Mouse (Mus musculus) forebrain, embryonic 16.5 days (tissue): ENCODE measurements around the gene Zfp704. TPM values are rescaled to one million over a fixed set of nuclear protein-coding genes. Genes with fewer than 3 reads are reported as not detected.

Source experiments
- ATAC-seq: fragments of 200-750 bp; cut with Nextera tagmentation; 2 replicates; pipeline ENCODE4 v1.8.0; 2017; ENCODE audit warnings: mild to moderate bottlenecking, moderate library complexity
- H3K27ac ChIP-seq: fragments of 300-500 bp; sonication (generic); 2 replicates; pipeline ENCODE4 v1.5.1; 2014; ENCODE audit warnings: low read length, control low read depth
- H3K27me3 ChIP-seq: fragments of 300-500 bp; sonication (generic); replicated peaks from 2 replicates; pipeline ENCODE4 v1.6.1; 2014; ENCODE audit warnings: low read length; ENCODE audit not compliant: control insufficient read depth, insufficient read depth
- H3K36me3 ChIP-seq: fragments of 300-500 bp; sonication (generic); 2 replicates; pipeline ENCODE4 v1.6.1; 2014; ENCODE audit not compliant: control insufficient read depth, insufficient read depth
- H3K4me1 ChIP-seq: fragments of 300-500 bp; sonication (generic); replicated peaks from 2 replicates; pipeline ENCODE4 v1.6.1; 2014; ENCODE audit warnings: low read length; ENCODE audit not compliant: control insufficient read depth, insufficient read depth
- H3K4me2 ChIP-seq: fragments of 300-500 bp; sonication (generic); 2 replicates; pipeline ENCODE4 v1.6.1; 2014; ENCODE audit warnings: mild to moderate bottlenecking, low read length, control low read depth
- H3K4me3 ChIP-seq: fragments of 300-500 bp; sonication (generic); replicated peaks from 2 replicates; pipeline ENCODE4 v1.5.1; 2014; ENCODE audit warnings: mild to moderate bottlenecking, low read length, control low read depth
- H3K9ac ChIP-seq: fragments of 300-500 bp; sonication (generic); replicated peaks from 2 replicates; pipeline ENCODE4 v1.6.1; 2014; ENCODE audit warnings: low read depth, low read length, control low read depth
- H3K9me3 ChIP-seq: fragments of 300-500 bp; sonication (generic); 2 replicates; pipeline ENCODE4 v1.6.1; 2016; ENCODE audit warnings: low read length; ENCODE audit not compliant: control insufficient read depth
- WGBS: fragments of 180-500 bp; shearing (Covaris S2); extraction: QIAGEN DNeasy Blood & Tissue Kit; methylation state at CpG from one replicate; pipeline ENCODE4 v1.1.7; 2014; 5-methylcytosine and 5-hydroxymethylcytosine counted together
- polyA plus RNA-seq: library from polyadenylated mRNA; unstranded; fragments of >200 nt; fragmentation: Nextera tagmentation; extraction: Ambion mirVana; gene quantifications from 2 replicates; pipeline ENCODE4 v1.2.1, GENCODE M21; 2015

The Zfp704 gene
- polyA plus RNA-seq, 1 experiment from 2014 or later: 19.7 TPM

DNA sequence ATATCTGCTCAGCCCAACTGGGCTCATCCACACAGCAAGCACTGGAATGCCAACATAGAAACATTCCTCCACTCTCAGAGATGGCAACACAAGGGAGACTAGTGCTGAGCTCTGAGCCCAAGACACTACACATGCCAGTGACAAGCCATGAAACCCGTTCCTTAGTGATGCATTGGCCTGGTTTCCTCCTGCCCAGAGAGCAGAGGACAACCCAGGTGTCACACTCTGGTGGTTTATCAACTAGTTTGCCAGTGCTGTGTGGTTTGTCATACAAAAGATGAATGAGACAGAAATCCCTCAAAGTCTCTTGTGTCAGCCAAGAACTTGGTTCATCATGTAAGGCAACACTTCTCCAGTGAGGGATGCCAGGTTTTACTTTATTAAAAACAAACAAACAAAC is 59.0 kb downstream of the Zfp704 start:
- 81% methylated on average over 1 of the region's 1 CpGs for WGBS
- no peak for ATAC-seq
- Histone ChIP-seq H3K4me2 (no peak overlapping the region), H3K4me3 (no peak overlapping the region), H3K27ac (no peak overlapping the region), H3K27me3 (no peaks in the 10 kb centered on the region), H3K36me3 (no peaks in the 10 kb centered on the region), H3K9me3 (no peaks in the 10 kb centered on the region), H3K4me1 (peaks cover 15% of the 10 kb centered on the region; the same call in 1 of the 2 replicates), H3K9ac (no peak overlapping the region)

GRCm38 (mm10) chr3:9549815-9550214 is 60.1 kb downstream of the Zfp704 start:
- no peaks in the 10 kb centered on the region for H3K36me3 ChIP-seq
- no peak overlapping the region for H3K9ac ChIP-seq
- no peak overlapping the region for H3K4me2 ChIP-seq
- H3K4me3 ChIP-seq: no peak overlapping the region
- H3K9me3 ChIP-seq: no peaks in the 10 kb centered on the region
- H3K27me3 ChIP-seq: no peaks in the 10 kb centered on the region
- no peak for ATAC-seq
- WGBS: 84% methylated on average over 5 of the region's 5 CpGs
- H3K4me1 ChIP-seq: peaks cover 18% of the 10 kb centered on the region
- no peak overlapping the region for H3K27ac ChIP-seq

DNA sequence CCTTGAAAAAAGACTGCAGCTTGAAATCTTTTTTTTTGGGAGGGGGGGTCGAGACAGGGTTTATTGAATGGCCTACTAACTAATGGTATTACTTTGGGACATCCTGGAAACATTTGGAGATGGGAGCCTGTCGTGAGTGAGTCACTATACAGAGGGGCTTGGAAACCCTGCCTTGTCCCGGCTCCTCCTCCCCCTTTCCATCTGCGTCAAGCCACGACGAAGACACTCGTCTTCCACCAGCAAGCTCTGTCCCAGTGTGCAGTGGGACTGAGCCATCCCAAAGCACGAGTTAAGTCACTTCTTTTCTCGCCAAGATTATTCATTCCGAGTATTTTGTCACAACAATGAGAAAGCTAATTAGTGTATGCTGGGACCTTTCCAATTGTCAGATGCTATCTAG is 61.7 kb downstream of the Zfp704 start:
- no peak overlapping the region for H3K27ac ChIP-seq
- H3K27me3 ChIP-seq: no peaks in the 10 kb centered on the region
- no peaks in the 10 kb centered on the region for H3K9me3 ChIP-seq
- H3K36me3 ChIP-seq: no peaks in the 10 kb centered on the region
- ATAC-seq: peak; percentile 57
- no peak overlapping the region for H3K4me3 ChIP-seq
- no peak overlapping the region for H3K4me2 ChIP-seq
- peaks cover 22% of the 10 kb centered on the region for H3K4me1 ChIP-seq
- 35% methylated on average over 10 of the region's 10 CpGs for WGBS
- no peak overlapping the region for H3K9ac ChIP-seq

DNA sequence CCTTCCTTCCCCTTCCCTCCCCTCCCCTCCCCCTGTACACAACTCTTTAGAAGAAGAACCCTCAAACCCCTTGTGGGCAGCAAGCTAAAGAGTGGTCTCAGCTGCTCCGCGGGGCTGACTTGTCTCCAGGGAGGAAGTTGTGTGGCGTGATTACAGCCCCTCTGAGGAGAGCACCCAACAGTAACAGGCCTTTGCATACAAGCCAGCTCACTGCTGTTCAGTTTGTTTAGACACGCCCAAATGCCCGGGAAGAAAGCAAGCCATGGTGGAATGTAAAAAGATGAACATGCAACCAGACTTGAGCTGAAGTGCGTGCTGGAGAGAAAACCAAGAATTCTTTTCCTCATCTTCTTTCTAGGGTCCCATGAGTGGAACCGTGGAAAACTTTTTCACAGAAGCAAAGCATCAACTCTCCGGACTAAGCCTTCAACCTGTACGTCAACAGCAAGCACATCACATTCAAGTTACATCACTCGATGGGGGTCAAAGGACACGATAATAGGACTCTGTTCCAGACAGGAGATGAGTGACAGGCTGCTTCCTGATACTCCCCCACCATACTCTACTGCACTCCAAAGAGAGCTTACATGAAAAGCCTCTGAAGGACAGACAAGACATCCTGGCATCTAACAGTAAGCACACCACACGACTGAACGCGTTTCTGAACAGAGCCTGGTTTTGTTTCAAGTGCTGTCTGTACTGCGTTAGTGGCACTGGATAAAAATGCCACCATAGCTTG is 62.8 kb downstream of the Zfp704 start:
- H3K36me3 ChIP-seq: no peaks in the 10 kb centered on the region
- 62% methylated on average over 15 of the region's 15 CpGs for WGBS
- H3K9me3 ChIP-seq: no peaks in the 10 kb centered on the region
- H3K4me1 ChIP-seq: peaks cover 22% of the 10 kb centered on the region
- no peak overlapping the region for H3K9ac ChIP-seq
- H3K4me3 ChIP-seq: no peak overlapping the region
- ATAC-seq: no peak
- no peak overlapping the region for H3K27ac ChIP-seq
- no peak overlapping the region for H3K4me2 ChIP-seq
- H3K27me3 ChIP-seq: no peaks in the 10 kb centered on the region

DNA sequence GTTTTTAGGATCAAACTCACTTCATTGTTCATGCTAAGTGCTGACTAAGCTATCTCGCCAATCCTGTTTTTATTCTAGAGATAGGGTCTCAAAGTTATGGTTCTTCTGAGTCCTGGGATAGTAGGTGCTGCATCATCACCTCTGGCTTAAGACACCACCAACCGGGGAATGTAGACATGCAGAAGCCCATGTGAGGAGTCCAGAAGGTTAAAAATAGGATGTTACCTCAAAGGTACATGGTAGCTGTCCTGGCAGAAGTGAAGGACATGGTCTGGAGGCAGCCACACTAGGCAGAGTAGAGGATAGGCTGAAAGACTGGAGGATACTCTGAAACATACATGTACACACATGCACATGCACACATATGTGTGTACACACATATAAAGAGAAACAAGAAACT is 65.5 kb downstream of the Zfp704 start:
- H3K9ac ChIP-seq: no peak overlapping the region
- H3K9me3 ChIP-seq: no peaks in the 10 kb centered on the region
- 94% methylated on average over 2 of the region's 2 CpGs for WGBS
- peaks cover 24% of the 10 kb centered on the region for H3K4me1 ChIP-seq
- H3K36me3 ChIP-seq: no peaks in the 10 kb centered on the region
- no peak overlapping the region for H3K4me3 ChIP-seq
- ATAC-seq: no peak
- H3K4me2 ChIP-seq: no peak overlapping the region
- no peaks in the 10 kb centered on the region for H3K27me3 ChIP-seq
- H3K27ac ChIP-seq: no peak overlapping the region

GRCm38 (mm10) chr3:9543916-9544315 is 66.0 kb downstream of the Zfp704 start:
- WGBS: 94% methylated on average over 5 of the region's 5 CpGs
- no peak for ATAC-seq
- Histone ChIP-seq H3K4me3 (no peak overlapping the region), H3K4me2 (no peak overlapping the region), H3K9ac (no peak overlapping the region), H3K36me3 (no peaks in the 10 kb centered on the region), H3K27me3 (no peaks in the 10 kb centered on the region), H3K9me3 (no peaks in the 10 kb centered on the region), H3K27ac (no peak overlapping the region), H3K4me1 (peaks cover 24% of the 10 kb centered on the region)

DNA sequence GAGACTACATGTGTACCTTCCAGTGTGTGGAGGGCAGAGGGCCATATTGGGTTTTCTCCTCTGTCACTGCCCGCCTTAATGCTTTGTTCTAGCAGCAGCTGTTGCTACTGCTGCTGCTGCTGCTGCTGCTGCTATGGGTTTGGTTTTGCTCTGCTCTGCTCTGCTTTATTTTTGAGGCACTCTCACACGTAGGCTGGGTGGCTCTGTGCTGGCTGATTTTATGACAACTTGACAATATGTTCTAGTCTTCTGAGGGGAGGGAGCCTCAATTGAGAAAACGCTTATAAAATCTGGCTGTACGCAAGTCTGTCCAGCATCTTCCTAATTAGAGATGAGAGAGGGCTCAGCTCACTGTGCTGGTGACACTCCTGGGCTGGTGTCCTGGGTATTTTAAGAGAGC is 66.4 kb downstream of the Zfp704 start:
- 53% methylated on average over 4 of the region's 4 CpGs for WGBS
- H3K9me3 ChIP-seq: no peaks in the 10 kb centered on the region
- H3K27ac ChIP-seq: no peak overlapping the region
- peak; percentile 34; the same call in 1 of the 2 replicates for ATAC-seq
- H3K36me3 ChIP-seq: no peaks in the 10 kb centered on the region
- no peak overlapping the region for H3K9ac ChIP-seq
- peaks cover 24% of the 10 kb centered on the region for H3K4me1 ChIP-seq
- no peak overlapping the region for H3K4me2 ChIP-seq
- no peak overlapping the region for H3K4me3 ChIP-seq
- no peaks in the 10 kb centered on the region for H3K27me3 ChIP-seq

DNA sequence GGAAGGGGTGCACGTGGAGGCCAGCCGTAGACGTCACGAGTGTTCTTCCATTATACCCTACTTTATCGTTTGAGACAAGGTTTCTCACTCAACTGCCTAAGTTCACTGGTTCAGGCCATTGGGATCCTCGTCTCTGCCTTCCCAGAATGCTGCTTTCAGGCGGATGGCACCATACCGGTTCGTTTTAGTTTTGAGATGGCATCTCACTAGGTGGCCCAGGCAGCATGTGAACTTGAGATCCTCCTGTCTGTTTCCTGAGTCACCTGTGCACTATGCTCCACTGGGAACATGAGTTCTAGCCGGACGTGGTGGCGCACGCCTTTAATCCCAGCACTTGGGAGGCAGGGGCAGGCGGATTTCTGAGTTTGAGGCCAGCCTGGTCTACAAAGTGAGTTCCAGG is 68.3 kb downstream of the Zfp704 start:
- Histone ChIP-seq H3K9ac (no peak overlapping the region), H3K36me3 (no peaks in the 10 kb centered on the region), H3K9me3 (no peaks in the 10 kb centered on the region), H3K4me3 (no peak overlapping the region), H3K4me2 (no peak overlapping the region), H3K4me1 (peaks cover 10% of the 10 kb centered on the region; the same call in 1 of the 2 replicates), H3K27ac (no peak overlapping the region), H3K27me3 (no peaks in the 10 kb centered on the region)
- ATAC-seq: no peak
- WGBS: 91% methylated on average over 14 of the region's 14 CpGs

DNA sequence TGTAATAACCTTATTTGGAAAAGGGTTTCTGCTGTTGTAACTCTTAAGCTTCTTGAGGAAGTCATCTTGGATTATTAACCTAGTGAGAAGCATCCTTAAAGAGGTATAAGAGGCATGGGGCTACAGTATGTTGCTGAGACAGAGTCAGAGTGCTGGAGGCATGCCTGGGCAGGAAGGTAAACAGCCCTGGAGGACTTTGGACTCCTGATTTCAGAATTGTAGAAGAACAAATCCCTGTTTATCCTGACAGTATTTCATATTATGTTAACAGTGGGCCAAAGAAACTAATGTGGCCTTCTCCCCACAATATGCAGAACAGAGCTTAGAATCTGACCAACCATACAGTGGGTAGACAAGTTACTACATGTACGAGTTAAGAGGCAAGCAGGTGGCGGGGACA is 71.4 kb downstream of the Zfp704 start:
- Histone ChIP-seq H3K4me2 (no peak overlapping the region), H3K27me3 (no peaks in the 10 kb centered on the region), H3K36me3 (no peaks in the 10 kb centered on the region), H3K9ac (no peak overlapping the region), H3K27ac (no peak overlapping the region), H3K4me1 (0 out of 2 replicates have a peak, but pooled peaks cover 6% of the 10 kb centered on the region), H3K4me3 (no peak overlapping the region), H3K9me3 (no peaks in the 10 kb centered on the region)
- 94% methylated on average over 2 of the region's 2 CpGs for WGBS
- ATAC-seq: no peak

DNA sequence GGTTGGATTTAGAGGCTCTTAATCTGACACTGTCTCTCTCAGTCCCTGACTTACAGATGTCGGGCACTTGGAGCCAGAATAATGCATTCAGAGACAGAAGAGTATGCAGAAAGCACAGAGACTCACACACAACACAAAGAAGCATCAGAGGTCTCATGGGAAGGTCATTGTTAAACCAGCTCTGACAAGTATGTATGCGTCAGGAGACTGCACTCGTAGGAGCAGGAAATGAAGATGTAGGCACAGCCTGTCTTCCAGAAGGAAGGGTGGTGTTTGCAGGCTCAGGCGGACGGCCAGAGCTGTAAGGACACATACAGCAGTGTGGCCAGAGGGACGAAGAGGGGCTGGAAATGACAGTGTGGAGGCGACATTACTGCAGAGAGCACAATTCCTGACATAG is 72.0 kb downstream of the Zfp704 start:
- H3K27ac ChIP-seq: no peak overlapping the region
- H3K36me3 ChIP-seq: no peaks in the 10 kb centered on the region
- ATAC-seq: no peak
- H3K27me3 ChIP-seq: no peaks in the 10 kb centered on the region
- H3K4me3 ChIP-seq: no peak overlapping the region
- H3K9ac ChIP-seq: no peak overlapping the region
- H3K4me2 ChIP-seq: no peak overlapping the region
- no peaks in the 10 kb centered on the region for H3K9me3 ChIP-seq
- 0 out of 2 replicates have a peak, but pooled peaks cover 2% of the 10 kb centered on the region for H3K4me1 ChIP-seq
- 82% methylated on average over 7 of the region's 7 CpGs for WGBS
